Mouse (Mus musculus) adrenal gland (tissue): ENCODE data around the gene Sema3b.
"Not testable (repeated sequence)": the region's sequence is repeated elsewhere in the genome, so short reads cannot be mapped to it uniquely, and the experiment has no call there.

Source experiments
- intact Hi-C: fragments of 180-260 bp; cut with DNase I; formaldehyde crosslinking; loops from one replicate; pipeline ENCODE4 v1.15.1; 2025

The Sema3b gene

DNA sequence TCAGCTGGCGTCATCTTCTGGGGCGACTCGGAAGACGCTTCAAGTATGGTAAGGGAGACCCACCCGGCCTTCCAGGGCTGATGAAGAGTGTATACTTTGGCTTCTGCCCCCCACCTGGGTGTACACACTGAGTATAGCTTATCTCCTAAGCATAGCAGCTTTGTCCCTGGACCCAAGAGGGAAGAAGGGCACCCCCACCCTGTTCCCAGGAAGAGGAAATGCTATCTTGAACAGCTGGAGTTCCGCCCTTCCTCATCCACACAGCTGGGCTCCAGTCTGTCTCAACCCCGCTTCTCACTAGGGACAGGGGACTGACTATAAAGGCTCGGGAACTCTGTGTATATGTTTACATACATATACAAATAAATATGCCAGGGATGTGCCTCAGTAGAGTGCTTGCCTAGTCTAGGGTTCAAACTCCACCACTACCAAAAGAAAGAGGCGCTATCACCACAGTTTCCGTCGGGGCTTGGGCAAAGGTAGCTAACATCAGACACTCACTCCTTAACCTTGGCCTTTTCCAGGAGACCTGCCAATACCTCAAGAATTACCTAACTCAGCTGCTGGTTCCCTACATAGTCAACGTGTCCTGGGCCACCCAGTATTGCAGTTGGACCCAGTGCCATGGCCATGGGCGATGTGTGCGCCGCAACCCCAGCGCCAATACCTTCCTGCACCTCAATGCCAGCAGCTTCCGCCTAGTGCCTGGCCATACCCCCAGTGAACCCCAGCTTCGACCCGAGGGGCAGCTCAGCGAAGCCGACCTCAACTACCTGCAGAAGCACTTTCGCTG is 37.3 kb downstream of the Sema3b start:
- intact Hi-C loops: no loop called here

DNA sequence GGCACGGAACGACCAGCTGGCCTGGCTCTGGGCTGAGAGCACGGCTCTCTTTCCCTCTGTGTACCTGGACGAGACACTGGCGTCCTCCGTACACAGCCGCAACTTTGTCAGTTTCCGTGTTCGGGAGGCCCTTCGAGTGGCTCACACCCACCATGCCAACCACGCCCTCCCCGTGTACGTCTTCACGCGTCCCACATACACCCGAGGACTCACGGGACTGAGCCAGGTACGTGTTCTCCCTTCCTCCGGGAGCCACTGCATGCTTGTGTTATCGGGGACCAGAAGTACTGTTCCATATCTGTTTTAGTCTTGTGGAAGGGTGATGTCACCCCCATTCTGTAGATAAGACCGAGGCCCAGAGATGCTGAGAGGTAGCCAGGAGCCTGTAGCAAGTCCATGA is 38.2 kb downstream of the Sema3b start:
- intact Hi-C loops: no loop called here

DNA sequence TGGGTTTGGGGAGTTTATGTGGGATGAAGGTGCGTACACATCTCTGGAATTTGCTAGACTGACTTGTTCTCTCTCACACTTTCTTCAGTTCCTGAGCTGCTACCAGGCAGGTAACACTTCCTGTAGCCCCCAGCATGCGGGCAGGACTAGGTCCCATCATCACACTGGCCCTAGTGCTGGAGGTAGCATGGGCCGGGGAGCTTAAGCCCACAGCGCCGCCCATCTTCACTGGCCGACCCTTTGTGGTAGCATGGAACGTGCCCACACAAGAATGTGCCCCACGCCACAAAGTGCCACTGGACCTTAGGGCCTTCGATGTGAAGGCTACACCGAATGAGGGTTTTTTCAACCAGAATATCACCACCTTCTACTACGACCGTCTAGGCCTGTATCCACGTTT is 39.0 kb downstream of the Sema3b start:
- intact Hi-C loops: no loop called here

DNA sequence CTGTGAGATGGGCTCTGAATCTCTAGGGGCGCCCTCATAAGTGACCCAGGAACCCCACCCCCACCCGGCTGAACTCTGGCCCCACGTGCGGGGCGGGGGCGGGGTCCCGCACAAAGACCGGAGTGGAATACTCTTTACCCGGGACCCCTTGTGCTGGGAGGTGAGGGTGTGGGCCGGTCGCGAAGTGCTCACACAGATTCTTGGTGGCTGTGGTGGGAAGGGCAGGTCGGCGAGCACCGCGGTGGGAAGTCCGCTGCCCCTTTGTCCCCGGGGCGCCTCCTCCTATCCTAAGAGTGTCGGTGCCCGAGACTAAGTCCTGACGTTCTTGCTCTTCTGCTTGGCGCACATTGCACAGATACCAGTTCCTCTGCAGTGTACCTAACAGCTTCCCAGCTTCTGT is 39.8 kb downstream of the Sema3b start:
- intact Hi-C loops: no loop called here

DNA sequence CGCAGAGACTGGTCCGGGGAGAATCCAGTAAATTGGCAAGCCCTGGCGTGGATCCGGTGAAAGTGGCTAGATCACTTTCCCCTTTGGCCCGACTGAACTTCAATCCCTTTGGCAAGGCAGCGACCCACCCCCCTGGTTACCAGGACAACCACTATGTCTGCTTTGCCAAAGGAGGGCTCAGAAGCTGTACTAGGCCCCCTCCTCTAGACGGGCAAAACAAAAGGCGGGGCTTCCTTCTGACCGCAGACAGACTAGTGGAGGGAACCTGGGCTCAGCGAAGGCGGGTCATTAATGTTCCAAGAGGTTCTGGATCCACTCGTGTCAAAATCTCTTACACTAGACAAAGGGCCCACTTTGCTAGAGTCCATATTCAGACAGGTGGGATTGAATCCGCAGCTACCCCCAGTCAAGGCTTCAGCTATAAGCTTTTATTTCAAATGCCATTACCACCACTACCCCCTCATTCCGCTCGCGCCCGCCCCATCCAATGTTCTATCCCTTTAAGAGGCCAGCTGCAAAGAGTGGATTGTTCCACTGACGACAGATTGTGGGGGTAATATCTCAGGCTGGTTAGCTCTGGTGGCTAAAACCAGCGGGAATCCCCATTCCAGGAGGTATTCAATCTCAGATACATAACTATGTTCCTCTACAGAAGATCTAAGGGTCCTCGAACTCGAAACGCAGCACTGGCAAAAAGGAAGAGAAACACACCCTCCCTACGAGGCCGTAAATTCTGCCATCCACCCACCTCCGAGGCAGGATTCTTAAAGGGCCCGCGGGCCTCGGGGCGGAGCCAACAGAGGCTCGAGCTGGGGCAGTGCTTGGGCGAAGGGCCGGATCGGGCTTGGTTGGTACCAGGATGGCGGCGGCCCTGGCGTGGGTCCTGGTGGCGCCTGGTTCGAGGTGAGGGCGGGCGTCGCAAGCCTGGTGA is 40.4 kb downstream of the Sema3b start:
- intact Hi-C loops: no loop called here

DNA sequence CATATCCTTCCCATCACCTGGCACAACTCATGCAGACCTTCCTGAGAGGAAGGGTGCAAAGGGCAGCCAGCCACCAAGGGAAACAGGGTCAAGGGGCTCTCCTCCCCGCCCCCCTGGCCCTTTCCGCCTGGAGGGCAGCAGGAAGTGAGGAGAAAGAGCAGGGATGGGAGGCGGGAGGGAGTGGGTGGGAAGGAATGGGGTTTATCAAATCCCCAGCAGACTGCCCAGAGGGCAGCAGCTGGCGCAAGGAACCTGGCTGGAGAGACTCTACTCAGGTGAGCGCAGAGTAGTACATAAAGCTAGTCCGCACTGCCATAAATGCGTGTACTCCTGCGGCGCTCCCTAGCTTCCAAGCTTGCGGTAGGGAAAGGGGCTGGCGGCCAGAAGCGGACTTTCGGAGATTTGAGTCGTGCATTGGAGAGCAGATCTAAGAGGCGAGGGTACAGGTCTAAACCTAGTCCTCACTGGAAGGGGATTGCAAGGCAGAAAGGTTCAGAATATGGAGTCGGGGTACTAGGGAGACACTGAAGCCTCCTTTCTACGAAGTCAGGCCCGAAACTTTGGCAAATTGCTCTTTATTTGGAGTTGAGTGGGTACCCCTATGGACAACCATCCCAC is 41.2 kb downstream of the Sema3b start, which contains the start of gene Hyal2:
Hyal2 (plus strand) TSS at position 244 of the 618 bp plus-strand sequence.
- intact Hi-C loops: no loop called here

DNA sequence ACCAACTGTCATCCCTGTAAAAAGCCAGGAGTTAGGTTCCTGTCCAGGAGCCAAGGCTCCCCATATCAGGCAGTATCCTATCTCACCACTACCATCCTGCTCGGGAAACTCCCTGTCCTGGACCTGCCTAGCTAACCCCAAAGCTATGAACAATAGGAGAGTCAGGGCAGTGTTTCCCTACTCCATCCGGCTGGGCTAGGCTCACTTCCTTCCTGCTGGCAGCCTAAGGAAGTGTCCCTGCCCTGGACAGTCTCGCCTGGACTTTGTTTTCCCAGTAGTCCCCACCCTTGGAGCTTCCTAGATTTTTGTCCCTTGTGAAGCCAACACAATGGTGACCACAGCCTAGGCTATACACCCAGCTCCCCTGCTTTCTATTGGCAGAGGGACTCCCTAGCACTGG is 42.2 kb downstream of the Sema3b start:
- intact Hi-C loops: no loop called here

DNA sequence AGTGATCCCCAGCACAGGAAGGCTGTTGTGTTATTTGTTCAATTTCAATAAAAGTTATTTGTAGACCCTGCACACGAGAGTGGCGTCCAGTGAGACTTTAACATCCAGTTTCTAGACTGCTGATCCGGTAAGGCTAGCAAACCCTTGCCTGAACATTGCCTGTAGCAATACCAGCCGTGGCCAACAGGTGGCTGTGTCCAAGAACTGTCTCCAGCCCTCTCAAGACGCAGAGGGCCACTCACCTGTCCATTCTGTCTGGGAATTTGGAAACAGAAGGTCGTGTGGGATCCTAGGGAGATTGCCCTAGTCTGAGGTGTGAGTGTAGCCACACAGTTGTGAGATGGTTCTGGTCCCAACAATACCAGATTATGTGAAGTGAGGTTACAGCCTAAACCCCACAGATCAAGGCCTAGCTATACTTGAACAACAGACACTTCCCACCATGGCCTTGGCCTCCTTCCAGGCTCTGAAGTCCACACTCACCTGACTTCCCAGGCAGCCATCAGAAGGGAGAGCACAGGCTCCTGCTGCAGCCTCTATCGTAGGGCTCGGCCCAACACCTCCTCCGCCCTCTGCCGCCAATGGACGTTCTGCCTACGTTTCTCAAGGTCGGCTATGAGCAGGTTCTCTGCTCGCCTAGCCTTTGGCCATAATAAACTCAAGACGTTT is 42.9 kb downstream of the Sema3b start:
- intact Hi-C loops: no loop called here

DNA sequence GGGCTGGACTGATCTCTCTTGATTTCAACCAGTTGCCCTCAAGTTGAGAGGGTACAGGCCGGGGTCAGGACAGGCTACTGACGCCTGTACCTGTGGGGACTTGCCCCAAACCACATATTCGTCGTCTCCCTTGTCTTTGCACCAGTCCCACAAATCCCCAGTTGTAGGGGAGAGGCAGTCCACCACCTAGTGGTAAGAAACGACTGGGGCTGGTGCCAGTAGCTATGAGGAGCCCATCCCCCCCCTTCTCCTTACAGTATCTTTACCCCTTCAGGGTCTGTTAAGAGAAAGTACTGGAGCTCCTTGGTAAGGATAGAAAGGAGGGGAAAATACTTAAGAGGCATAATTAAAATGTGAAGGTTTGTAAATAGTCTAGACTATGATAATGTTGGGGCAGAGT is 43.5 kb downstream of the Sema3b start:
- intact Hi-C loops: not testable (repeated sequence)

DNA sequence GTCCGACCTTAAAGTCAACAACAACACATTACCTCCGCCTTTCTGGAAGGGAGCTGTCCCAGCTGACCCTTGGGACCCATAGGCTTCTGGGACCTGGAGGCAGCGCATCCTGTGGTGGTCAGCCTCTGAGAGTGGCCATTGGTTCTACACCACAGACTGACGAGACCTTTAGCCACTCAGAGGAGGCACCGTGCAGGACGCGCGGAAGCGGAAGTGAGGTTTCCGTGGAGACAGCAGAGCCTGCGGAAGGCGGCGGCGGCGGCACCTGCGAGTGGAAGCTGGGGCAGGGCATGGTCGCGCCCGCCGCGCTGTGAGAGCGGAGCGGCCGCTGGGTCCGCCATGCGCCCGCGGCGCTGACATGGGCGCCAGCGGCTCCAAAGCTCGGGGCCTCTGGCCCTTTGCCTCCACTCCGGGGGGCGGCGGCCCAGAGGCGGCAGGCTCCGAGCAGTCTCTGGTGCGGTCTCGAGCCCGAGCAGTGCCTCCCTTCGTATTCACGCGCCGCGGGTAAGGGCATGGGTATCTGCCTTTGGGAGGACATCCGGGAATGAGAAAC is 45.9 kb downstream of the Sema3b start, which contains the start of gene Tusc2:
Tusc2 (plus strand) TSS at position 227 of the 553 bp plus-strand sequence.
- intact Hi-C loops: no loop called here

DNA sequence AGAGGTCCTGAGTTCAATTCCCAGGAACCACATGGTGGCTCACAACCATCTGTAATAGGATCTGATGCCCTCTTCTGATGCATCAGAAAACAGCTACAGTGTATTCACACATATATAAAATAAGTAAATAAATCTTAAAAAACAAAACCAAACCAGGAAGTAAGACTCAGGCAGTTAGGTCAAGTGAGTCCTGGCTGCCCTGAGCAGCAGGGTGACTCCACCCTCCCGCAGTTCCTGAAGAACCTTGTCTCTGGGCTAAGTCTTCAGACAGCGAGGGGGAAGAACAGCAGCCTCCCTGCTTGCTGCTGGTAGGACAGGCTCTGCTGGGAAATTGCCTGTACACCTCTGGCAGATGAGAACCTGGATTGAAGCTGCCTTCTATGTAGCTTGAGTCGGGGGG is 52.7 kb downstream of the Sema3b start:
- intact Hi-C loops: no loop called here

DNA sequence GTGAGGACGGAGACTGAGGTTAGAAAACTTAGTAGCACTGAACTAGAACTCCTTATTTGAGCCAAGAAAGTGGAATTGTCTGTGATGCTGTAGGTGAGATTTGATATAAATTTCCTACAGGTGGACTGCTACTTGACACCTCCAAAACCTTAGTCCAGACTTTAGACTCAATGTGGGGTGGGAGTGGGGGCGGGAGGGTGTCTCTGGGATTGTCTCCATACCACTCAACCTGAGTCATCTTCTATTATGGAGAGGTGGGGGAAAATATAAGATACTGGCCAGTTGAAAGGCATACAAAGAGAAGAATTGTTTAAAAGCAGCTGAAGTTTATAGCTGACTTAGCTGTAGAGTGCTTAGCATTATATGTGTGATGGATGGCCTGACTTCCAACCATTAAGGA is 53.3 kb downstream of the Sema3b start:
- intact Hi-C loops: no loop called here

DNA sequence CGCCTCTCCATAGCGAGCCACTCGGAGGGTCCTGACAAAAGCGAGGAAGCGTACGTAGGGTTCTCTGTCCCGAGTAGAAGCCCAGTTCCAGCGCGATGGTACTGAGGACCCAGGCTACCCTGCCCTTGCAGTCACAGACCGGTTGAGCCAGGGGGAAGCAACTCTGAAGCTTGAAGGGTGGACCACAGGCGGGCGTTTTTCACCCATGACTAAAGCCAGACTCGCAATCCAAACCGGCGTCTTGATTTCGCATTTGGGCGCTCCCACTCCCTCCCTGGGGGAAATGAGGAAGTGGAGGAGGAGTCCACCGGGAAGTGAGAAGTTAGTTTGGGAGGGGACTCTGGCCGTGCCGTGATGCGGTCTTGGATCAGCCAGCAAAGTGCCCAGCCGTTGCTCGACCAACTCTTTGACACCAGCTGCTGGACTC is 54.0 kb downstream of the Sema3b start:
- intact Hi-C loops: no loop called here

DNA sequence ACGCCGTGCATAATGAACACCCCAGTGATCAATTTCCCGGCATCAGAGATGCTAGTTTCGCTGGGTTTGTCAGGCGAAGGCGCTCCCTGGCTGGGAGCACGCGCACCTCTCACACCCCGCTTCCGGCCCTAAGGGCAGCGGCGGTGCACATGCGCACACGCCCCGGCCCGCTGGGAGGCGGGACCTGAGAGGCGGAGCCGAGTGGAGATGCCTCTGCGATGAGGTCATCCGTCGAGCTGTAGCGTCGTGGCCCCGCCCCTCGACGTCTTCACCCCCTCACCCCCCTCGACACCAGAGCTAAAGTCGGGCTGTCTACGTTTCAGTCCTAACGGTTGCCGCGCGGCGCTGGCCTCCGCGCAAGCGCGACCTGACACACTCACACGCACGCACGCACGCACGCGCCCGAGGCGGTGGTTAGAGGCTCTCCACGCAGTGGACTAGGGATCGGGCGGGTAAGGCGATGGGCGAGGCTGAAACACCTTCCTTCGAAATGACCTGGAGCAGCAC is 54.7 kb downstream of the Sema3b start:
- intact Hi-C loops: no loop called here

DNA sequence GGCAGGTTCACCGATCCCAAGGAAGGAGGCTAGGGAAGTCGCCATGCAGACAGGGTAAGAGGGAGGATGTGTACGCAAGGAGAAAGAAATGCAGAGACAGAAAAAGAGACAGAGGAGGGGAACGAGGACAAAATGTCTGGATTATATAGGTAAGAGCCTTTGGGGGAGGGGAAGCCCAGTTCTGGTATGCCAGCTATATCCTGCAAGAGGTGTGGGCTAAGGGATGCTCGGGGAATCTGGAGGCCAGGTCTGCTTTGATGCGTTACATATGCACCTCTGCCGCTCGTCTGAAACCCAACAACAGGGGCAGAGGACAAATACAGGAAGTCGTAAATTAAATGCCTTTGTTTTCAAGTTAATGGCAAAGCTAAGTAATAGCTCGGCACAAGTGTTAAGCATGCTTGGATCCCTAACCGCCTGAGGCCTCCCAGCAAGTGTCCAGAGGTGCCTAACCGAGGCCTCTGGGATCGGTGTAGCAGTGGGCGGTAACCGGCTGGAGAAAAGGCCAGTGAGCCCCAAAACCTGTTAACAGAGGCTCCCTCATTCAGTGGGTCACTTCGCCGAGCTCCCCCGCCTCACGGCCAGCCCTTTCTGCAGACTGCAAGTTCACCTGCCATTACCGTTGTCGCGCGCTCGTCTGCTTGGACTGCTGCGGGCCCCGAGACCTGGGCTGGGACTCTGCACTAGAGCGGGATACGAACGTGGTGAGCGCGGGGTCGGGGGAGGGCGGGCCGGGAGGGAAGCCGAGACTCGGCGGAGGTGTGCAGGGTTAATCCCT is 55.3 kb downstream of the Sema3b start:
- intact Hi-C loops: no loop called here

DNA sequence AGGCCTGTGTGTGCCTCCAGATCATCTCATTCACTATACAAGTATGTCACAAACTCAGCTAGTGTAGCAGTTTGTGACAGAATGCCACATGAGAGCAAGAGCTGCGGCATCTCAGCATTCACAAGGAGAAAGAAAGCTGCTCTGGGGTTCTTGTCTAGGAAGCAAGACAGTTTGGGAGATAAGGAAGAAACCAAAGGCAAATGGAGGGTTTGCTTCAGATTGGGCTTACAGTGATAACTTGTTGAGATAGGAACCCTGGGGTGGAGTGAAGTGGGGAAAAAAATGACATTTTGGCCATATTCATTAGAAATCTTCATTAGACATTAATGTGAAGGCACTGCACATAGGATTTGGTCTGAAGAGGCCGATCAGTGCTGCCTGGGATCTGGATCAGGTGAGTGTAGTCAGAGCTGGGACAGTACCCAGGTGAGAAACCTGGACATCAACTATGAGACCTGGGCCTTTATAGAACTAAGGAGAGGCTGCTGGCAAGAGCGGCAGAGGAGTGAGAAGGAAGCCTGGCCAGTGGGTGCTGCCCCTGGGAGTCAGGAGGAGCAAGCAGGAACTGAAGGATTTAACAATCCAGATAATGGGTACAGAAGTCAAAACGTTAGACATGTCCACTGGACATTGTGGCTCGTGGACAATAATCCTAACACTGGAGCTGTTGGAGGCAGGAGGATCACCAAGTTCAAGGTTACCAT is 56.2 kb downstream of the Sema3b start:
- intact Hi-C loops: no loop called here

DNA sequence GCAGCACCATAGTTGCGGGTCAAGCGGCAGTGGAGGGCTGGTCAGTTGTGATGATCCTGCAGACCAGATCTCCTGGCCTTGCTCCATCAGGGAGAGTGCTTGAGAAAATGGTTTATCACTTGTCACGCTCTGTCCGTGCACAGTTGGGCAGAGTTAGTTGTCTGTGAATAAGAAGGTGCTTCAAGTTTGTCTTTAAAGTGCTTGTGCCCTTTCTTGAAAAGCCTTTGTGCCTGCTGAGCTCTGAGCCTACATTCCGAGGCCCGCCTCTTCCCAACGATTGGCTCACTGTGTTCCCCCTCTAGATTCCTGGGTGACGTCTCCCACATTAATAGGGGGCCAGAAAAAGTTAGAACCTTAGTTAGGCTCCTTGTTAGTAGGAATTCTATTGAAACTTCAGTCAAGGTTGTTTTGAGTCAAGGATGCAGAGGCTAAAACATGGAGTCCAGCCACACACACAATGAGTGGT is 57.1 kb downstream of the Sema3b start:
- intact Hi-C loops: no loop called here

DNA sequence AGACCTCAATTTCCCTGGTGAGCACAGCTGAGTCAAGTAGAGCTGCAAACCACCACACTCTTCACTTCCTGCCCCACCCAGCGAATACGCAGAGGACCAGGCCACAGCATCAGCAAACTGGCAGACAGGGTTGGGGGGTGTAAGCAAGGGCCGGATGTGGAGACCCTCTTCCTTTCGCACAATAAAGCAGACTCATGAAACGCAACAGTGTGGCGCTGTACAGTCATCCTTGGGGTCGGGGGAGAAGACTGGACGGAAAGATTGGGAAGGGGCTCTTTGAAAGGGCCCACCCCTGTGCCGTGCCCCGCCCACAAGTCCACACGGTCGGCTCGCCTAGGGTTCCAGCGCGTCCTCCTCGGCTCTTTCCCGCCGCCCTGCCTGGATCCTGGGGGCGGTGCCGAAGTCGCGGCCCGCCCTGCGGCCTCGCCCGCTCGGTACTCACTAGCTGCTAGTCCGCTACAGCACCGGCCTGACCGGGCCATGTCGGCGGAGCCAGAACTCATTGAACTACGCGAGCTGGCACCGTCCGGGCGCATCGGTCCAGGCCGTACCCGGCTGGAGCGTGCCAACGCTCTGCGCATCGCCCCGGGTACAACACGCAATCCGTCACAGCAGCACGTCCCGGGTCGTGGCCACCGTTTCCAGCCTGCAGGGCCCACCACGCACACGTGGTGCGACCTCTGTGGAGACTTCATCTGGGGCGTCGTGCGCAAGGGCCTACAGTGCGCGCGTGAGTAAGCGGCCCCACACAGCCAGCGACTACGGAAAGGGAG is 57.7 kb downstream of the Sema3b start, which contains the start of gene Rassf1:
Rassf1 (plus strand) TSS at position 439 of the 773 bp plus-strand sequence.
- intact Hi-C loops: no loop called here
